Mouse (Mus musculus) kidney, postnatal 4 days (tissue): Measurements from ENCODE around the gene Vasn.
A peak's percentile ranks its signal among the peaks of the same experiment; 100 is the strongest.

Experiments used
- DNase-seq, 2 experiments: peaks; one replicate each; pipeline ENCODE4 v3.0.0; 2021; ENCODE audit warnings: mixed read lengths in 2 of 2

Gene Vasn

GRCm38 (mm10) chr16:4639831-4640237 is at the start of gene Vasn, which contains the start of gene Dnaja3:
TSS of gene Vasn (plus strand) at chr16:4639941.
TSS of gene Dnaja3 (plus strand) at chr16:4639989.
- peak; percentile 94 to 96 for DNase-seq

- DNase-seq, result no peak
Observed at GRCm38 (mm10) chr16:4590236-4590635, 49.5 kb upstream of the Vasn start.

- peak; percentile 81 to 88 for DNase-seq
Observed at GRCm38 (mm10) chr16:4592909-4593875, 46.5 kb upstream of the Vasn start.

- peak; percentile 81 to 91 for DNase-seq
Observed at GRCm38 (mm10) chr16:4593971-4594813, 45.5 kb upstream of the Vasn start, which contains the start of gene Glis2. TSS of gene Glis2 (plus strand) at chr16:4594713.

- DNase-seq, result peak; percentile 72 to 81
Observed at GRCm38 (mm10) chr16:4594814-4595526, 44.8 kb upstream of the Vasn start.

- DNase-seq, result peak; percentile 80 to 87
Observed at GRCm38 (mm10) chr16:4595527-4595963, 44.2 kb upstream of the Vasn start.

- peak; percentile 33 to 53 for DNase-seq
Observed at GRCm38 (mm10) chr16:4596141-4596728, 43.5 kb upstream of the Vasn start.

GRCm38 (mm10) chr16:4596836-4597235 is 42.9 kb upstream of the Vasn start:
- DNase-seq, result no peak

- DNase-seq, result no peak
Observed at GRCm38 (mm10) chr16:4597296-4597695, 42.4 kb upstream of the Vasn start.

- DNase-seq, result no peak
Observed at GRCm38 (mm10) chr16:4598041-4598440, 41.7 kb upstream of the Vasn start.

- peak; percentile 46 to 64 for DNase-seq
Observed at GRCm38 (mm10) chr16:4598891-4599543, 40.7 kb upstream of the Vasn start.

GRCm38 (mm10) chr16:4599616-4600015 is 40.1 kb upstream of the Vasn start:
- DNase-seq, result no peak

- peak; percentile 41 to 65 for DNase-seq
Observed at GRCm38 (mm10) chr16:4600701-4601310, 38.9 kb upstream of the Vasn start.

GRCm38 (mm10) chr16:4602189-4602588 is 37.6 kb upstream of the Vasn start:
- DNase-seq, result peak; percentile 70 to 83

- peak; percentile 72 to 85 for DNase-seq
Observed at GRCm38 (mm10) chr16:4602766-4603452, 36.8 kb upstream of the Vasn start.

- DNase-seq, result no peak
Observed at GRCm38 (mm10) chr16:4603453-4603837, 36.3 kb upstream of the Vasn start.

GRCm38 (mm10) chr16:4604293-4604837 is 35.4 kb upstream of the Vasn start:
- DNase-seq, result peak in 1 of 2 experiments; percentile 39

GRCm38 (mm10) chr16:4605514-4606131 is 34.1 kb upstream of the Vasn start:
- peak in 1 of 2 experiments; percentile 55 for DNase-seq

GRCm38 (mm10) chr16:4606431-4607084 is 33.2 kb upstream of the Vasn start:
- DNase-seq, result peak; percentile 71 to 79
